Mouse (Mus musculus) stomach, embryonic 16.5 days (tissue): Measurements from ENCODE around the gene Col4a6. TPM values are rescaled to one million over a fixed set of nuclear protein-coding genes. Genes with fewer than 3 reads are reported as not detected.

ENCODE experiments used
- polyA plus RNA-seq: library from polyadenylated mRNA; unstranded; fragments of >200 nt; fragmentation: Nextera tagmentation; extraction: Ambion mirVana; gene quantifications from 2 replicates; pipeline ENCODE4 v1.2.1, GENCODE M21; 2015

The Col4a6 gene
- polyA plus RNA-seq, 1 experiment from 2014 or later, result 14.5 TPM

Other genes with a start within 250 kb of the Col4a6 start
- 51.4 and 53.7 TPM in 2 replicates for gene Col4a5, start 1.3 kb upstream of the Col4a6 start, polyA plus RNA-seq